Mouse (Mus musculus): ENCODE data around the gene Ctnna3. TPM values are rescaled to one million over a fixed set of nuclear protein-coding genes. Genes with fewer than 3 reads are reported as not detected.

The Ctnna3 gene
- total and polyA plus RNA-seq, 2 experiments from 2014 or later = 0.63 to 1.0 TPM

- no peaks in the 10 kb centered on the region for H3K9me3 ChIP-seq (ENCODE audit: low read length)
- peak overlapping the region; percentile 55 for H3K4me3 ChIP-seq (ENCODE audit: low read depth, low read length)
- TF ChIP-seq CTCF (IDR thresholded peaks at IDR 0.05) = no peak
- peaks cover 3% of the 10 kb centered on the region; the same call in 1 of the 2 replicates for H3K27me3 ChIP-seq (ENCODE audit: insufficient read depth, low read length)
- peak overlapping the region; percentile 32; the same call in 1 of the 2 replicates for H3K27ac ChIP-seq (ENCODE audit: low read depth, low read length)
- ATAC-seq (ENCODE audit: low FRiP score) (no peak), DNase-seq (ENCODE audit: low spot score) (peak; percentile 33)
- peak overlapping the region; percentile 71 for H3K4me2 ChIP-seq (ENCODE audit: low read depth, low read length, poor library complexity, severe bottlenecking)
- peak overlapping the region; percentile 64 for H3K9ac ChIP-seq (replicated peaks; ENCODE audit: low read length, poor library complexity, severe bottlenecking)
- H3K36me3 ChIP-seq (ENCODE audit: insufficient read depth, low read length) = no peaks in the 10 kb centered on the region
- WGBS = 19% methylated on average over 19 of the region's 19 CpGs
- H3K4me1 ChIP-seq (ENCODE audit: insufficient read depth, low read length) = no peaks in the 10 kb centered on the region
These were observed 659.0 kb downstream of the Ctnna3 start for GRCm38 (mm10) chr10:64088774-64089460.

DNA sequence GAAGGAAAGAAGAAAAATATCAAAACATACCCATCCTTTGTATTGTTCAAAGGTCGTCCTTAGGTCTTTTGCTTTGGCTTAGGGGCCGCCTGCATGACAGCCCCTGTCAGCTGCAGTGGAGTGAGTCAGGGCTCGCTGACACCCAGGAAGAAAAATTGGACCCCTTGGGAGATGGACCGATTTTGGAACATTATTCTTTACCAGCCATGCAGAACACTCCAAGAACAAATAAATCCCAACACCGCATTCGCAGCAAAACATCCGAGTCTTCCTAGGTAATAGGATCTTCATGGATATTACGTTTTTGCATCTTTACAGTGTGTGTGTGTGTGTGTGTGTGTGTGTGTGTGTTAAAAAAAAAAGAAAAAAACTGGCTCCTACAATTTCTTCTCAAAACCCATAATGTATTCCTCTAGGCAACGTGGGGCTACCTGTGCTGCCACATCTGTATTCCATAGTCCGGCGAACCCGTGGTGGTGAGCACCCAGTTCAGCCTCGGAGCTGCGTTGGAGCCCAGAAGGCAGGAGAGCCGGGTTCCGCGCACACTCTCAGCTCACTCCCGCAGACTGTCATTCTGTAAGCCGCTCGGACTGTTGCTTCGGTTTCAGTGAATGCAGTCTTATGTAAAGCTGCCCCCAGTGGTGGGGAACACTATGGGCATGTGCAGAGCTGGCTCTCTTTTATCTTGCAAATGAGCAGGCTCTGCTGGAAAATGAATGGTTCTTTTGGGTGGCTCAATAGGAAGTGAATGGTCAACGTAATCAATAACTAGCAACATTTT lies 660.0 kb downstream of the Ctnna3 start, which contains the start of gene Lrrtm3:
Lrrtm3 (minus strand) TSS at position 598 of the 781 bp plus-strand sequence.
- no peaks in the 10 kb centered on the region for H3K9me3 ChIP-seq (ENCODE audit: low read length)
- H3K27ac ChIP-seq (ENCODE audit: low read depth, low read length) = peak within 1 kb of the TSS; percentile 48
- under 1% methylated on average over 22 of the region's 22 CpGs for WGBS
- H3K9ac ChIP-seq (replicated peaks; ENCODE audit: low read length, poor library complexity, severe bottlenecking) = peak within 1 kb of the TSS; percentile 64
- H3K36me3 ChIP-seq (ENCODE audit: insufficient read depth, low read length) = no peaks in the 10 kb centered on the region
- peak within 1 kb of the TSS; percentile 71 for H3K4me2 ChIP-seq (ENCODE audit: low read depth, low read length, poor library complexity, severe bottlenecking)
- DNase-seq (ENCODE audit: low spot score) (peak; percentile 95), ATAC-seq (ENCODE audit: low FRiP score) (peak; percentile 84)
- H3K4me3 ChIP-seq (ENCODE audit: low read depth, low read length) = peak within 1 kb of the TSS; percentile 55
- peak; percentile 86 for TF ChIP-seq CTCF (IDR thresholded peaks at IDR 0.05)
- no peaks in the 10 kb centered on the region for H3K4me1 ChIP-seq (ENCODE audit: insufficient read depth, low read length)
- H3K27me3 ChIP-seq (ENCODE audit: insufficient read depth, low read length) = peaks cover 3% of the 10 kb centered on the region; the same call in 1 of the 2 replicates

DNA sequence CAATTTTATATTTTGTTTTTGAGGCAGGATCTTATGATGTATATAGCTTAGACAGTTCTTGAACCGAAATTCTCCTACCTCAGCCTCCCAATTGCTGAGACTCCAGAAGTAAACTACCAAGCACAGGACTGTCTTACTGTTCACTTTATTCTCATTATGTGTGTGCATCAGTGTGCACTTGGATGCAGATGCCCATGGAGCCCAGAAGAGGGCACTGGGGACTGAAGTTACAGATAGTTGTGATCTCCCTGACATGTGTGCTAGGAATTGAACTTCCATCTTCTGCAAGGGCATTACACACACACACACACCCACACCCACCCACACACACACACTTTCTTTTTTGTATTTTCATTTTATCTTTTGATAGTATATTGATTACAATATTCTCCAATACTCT lies 666.6 kb downstream of the Ctnna3 start:
- TF ChIP-seq CTCF (IDR thresholded peaks at IDR 0.05) = peak; percentile 38
- H3K27ac ChIP-seq (ENCODE audit: low read depth, low read length) = no peak overlapping the region
- no peaks in the 10 kb centered on the region for H3K36me3 ChIP-seq (ENCODE audit: insufficient read depth, low read length)
- no peak for DNase-seq (ENCODE audit: low spot score)
- no peak for ATAC-seq (ENCODE audit: low FRiP score)
- H3K27me3 ChIP-seq (ENCODE audit: insufficient read depth, low read length) = no peaks in the 10 kb centered on the region
- H3K4me1 ChIP-seq (ENCODE audit: insufficient read depth, low read length) = no peaks in the 10 kb centered on the region
- 100% methylated on average over 1 of the region's 1 CpGs for WGBS
- H3K4me3 ChIP-seq (ENCODE audit: low read depth, low read length) = no peak overlapping the region
- no peaks in the 10 kb centered on the region for H3K9me3 ChIP-seq (ENCODE audit: low read length)
- H3K9ac ChIP-seq (replicated peaks; ENCODE audit: low read length, poor library complexity, severe bottlenecking) = no peak overlapping the region
- H3K4me2 ChIP-seq (ENCODE audit: low read depth, low read length, poor library complexity, severe bottlenecking) = no peak overlapping the region

- ATAC-seq (ENCODE audit: low FRiP score) = no peak
- H3K9ac ChIP-seq (replicated peaks; ENCODE audit: low read length, poor library complexity, severe bottlenecking) = no peak overlapping the region
- TF ChIP-seq CTCF (IDR thresholded peaks at IDR 0.05) = no peak
- 95% methylated on average over 11 of the region's 11 CpGs for WGBS
- H3K27me3 ChIP-seq (ENCODE audit: insufficient read depth, low read length) = no peaks in the 10 kb centered on the region
- no peaks in the 10 kb centered on the region for H3K9me3 ChIP-seq (ENCODE audit: low read length)
- H3K4me1 ChIP-seq (ENCODE audit: insufficient read depth, low read length) = no peaks in the 10 kb centered on the region
- no peak overlapping the region for H3K4me2 ChIP-seq (ENCODE audit: low read depth, low read length, poor library complexity, severe bottlenecking)
- no peak overlapping the region for H3K27ac ChIP-seq (ENCODE audit: low read depth, low read length)
- H3K36me3 ChIP-seq (ENCODE audit: insufficient read depth, low read length) = no peaks in the 10 kb centered on the region
- no peak overlapping the region for H3K4me3 ChIP-seq (ENCODE audit: low read depth, low read length)
- no peak for DNase-seq (ENCODE audit: low spot score)
These were observed 685.3 kb downstream of the Ctnna3 start for GRCm38 (mm10) chr10:64115246-64115645.

- DNase-seq (ENCODE audit: low spot score) = no peak
- WGBS = 90% methylated on average over 3 of the region's 3 CpGs
- TF ChIP-seq CTCF (IDR thresholded peaks at IDR 0.05) = no peak
These were observed 688.9 kb downstream of the Ctnna3 start for GRCm38 (mm10) chr10:64118833-64119232.

More at GRCm38 (mm10) chr10:64118833-64119232, 688.9 kb downstream of the Ctnna3 start:
- no peaks in the 10 kb centered on the region for H3K4me1 ChIP-seq (ENCODE audit: insufficient read depth, low read length)
- no peak overlapping the region for H3K4me3 ChIP-seq (ENCODE audit: low read depth, low read length)
- H3K9me3 ChIP-seq (ENCODE audit: low read length) = no peaks in the 10 kb centered on the region
- H3K36me3 ChIP-seq (ENCODE audit: insufficient read depth, low read length) = no peaks in the 10 kb centered on the region
- no peak overlapping the region for H3K9ac ChIP-seq (replicated peaks; ENCODE audit: low read length, poor library complexity, severe bottlenecking)
- ATAC-seq (ENCODE audit: low FRiP score) = no peak
- no peak overlapping the region for H3K27ac ChIP-seq (ENCODE audit: low read depth, low read length)
- H3K27me3 ChIP-seq (ENCODE audit: insufficient read depth, low read length) = no peaks in the 10 kb centered on the region
- H3K4me2 ChIP-seq (ENCODE audit: low read depth, low read length, poor library complexity, severe bottlenecking) = no peak overlapping the region

All from midbrain, postnatal 0 days (tissue).